Mouse (Mus musculus) thymus, adult 2 months (tissue): ENCODE results near the gene Zdhhc1. TPM values are rescaled to one million over a fixed set of nuclear protein-coding genes. Genes with fewer than 3 reads are reported as not detected.

Source experiments
- DNase-seq: peaks from one replicate; pipeline ENCODE4 v3.0.0; 2021
- H3K27ac ChIP-seq: fragments of 200-500 bp; 2 replicates; pipeline ENCODE4 v1.5.1; 2012; ENCODE audit warnings: low read length, control low read depth; ENCODE audit not compliant: control insufficient read depth, insufficient read depth
- H3K27me3 ChIP-seq: fragments of 200-500 bp; 2 replicates; pipeline ENCODE4 v1.6.1; 2012; ENCODE audit warnings: mild to moderate bottlenecking, low read length, moderate library complexity, mixed read lengths; ENCODE audit not compliant: control insufficient read depth, insufficient read depth
- H3K36me3 ChIP-seq: fragments of 200-500 bp; 2 replicates; pipeline ENCODE4 v1.6.1; 2012; ENCODE audit warnings: mild to moderate bottlenecking, low read length, moderate library complexity; ENCODE audit not compliant: control insufficient read depth, insufficient read depth
- H3K4me1 ChIP-seq: fragments of 200-500 bp; replicated peaks from 2 replicates; pipeline ENCODE4 v1.6.1; 2012; ENCODE audit warnings: low read length; ENCODE audit not compliant: control insufficient read depth, insufficient read depth
- H3K4me3 ChIP-seq: fragments of 200-500 bp; 2 replicates; pipeline ENCODE4 v1.5.1; 2012; ENCODE audit warnings: mild to moderate bottlenecking, low read length, control low read depth, moderate library complexity; ENCODE audit not compliant: control insufficient read depth, insufficient read depth
- CTCF ChIP-seq: fragments of 200-500 bp; IDR thresholded peaks from 2 replicates; pipeline ENCODE4 v1.5.1; 2012; ENCODE audit warnings: mild to moderate bottlenecking, control low read depth, low read length, moderate library complexity, borderline replicate concordance; ENCODE audit not compliant: control insufficient read depth, poor library complexity, insufficient read depth; ENCODE audit errors: extremely low read depth
- POLR2A ChIP-seq: fragments of 200-500 bp; IDR thresholded peaks from 2 replicates; pipeline ENCODE4 v1.6.1; 2012; ENCODE audit warnings: mild to moderate bottlenecking, low read length, control low read depth, moderate library complexity; ENCODE audit not compliant: control insufficient read depth, poor library complexity, insufficient read depth; ENCODE audit errors: extremely low read depth
- WGBS: fragments of 180-500 bp; shearing (Covaris S2); methylation state at CpG from one replicate; pipeline ENCODE4 v1.1.7; 2018; 5-methylcytosine and 5-hydroxymethylcytosine counted together
- polyA plus RNA-seq: library from polyadenylated mRNA; depleted of rRNA; stranded (reverse); fragments of >200 nt; gene quantifications from 2 replicates; pipeline ENCODE4 v1.2.3, GENCODE M21; 2012

The Zdhhc1 gene
- polyA plus RNA-seq, 1 experiment = 23.5 TPM

GRCm38 (mm10) chr8:105467396-105467985, 29.2 kb downstream of the Zdhhc1 start:
- 98% methylated on average over 10 of the region's 10 CpGs for WGBS
- no peaks in the 10 kb centered on the region for H3K27me3 ChIP-seq
- H3K27ac ChIP-seq = no peak overlapping the region

GRCm38 (mm10) chr8:105466700-105467291, 29.9 kb downstream of the Zdhhc1 start:
- Histone ChIP-seq H3K27me3 (no peaks in the 10 kb centered on the region), H3K4me3 (no peak overlapping the region), H3K27ac (no peak overlapping the region), H3K4me1 (no peaks in the 10 kb centered on the region), H3K36me3 (no peaks in the 10 kb centered on the region)
- DNase-seq = no peak
- TF ChIP-seq POLR2A (no peak), CTCF (no peak)
- WGBS = 95% methylated on average over 7 of the region's 7 CpGs

More at GRCm38 (mm10) chr8:105467396-105467985, 29.2 kb downstream of the Zdhhc1 start:
- Histone ChIP-seq H3K36me3 (no peaks in the 10 kb centered on the region), H3K4me3 (no peak overlapping the region), H3K4me1 (no peaks in the 10 kb centered on the region)
- TF ChIP-seq POLR2A = no peak
- TF ChIP-seq CTCF = no peak
- DNase-seq = no peak

GRCm38 (mm10) chr8:105466246-105466645, 30.5 kb downstream of the Zdhhc1 start:
- DNase-seq = no peak
- Histone ChIP-seq H3K27ac (no peak overlapping the region), H3K4me1 (no peaks in the 10 kb centered on the region), H3K36me3 (no peaks in the 10 kb centered on the region), H3K27me3 (no peaks in the 10 kb centered on the region), H3K4me3 (no peak overlapping the region)
- 93% methylated on average over 6 of the region's 6 CpGs for WGBS
- TF ChIP-seq CTCF = no peak
- no peak for TF ChIP-seq POLR2A

GRCm38 (mm10) chr8:105464595-105464994, 32.1 kb downstream of the Zdhhc1 start:
- 63% methylated on average over 7 of the region's 7 CpGs for WGBS
- Histone ChIP-seq H3K4me3 (no peak overlapping the region), H3K27ac (no peak overlapping the region), H3K36me3 (no peaks in the 10 kb centered on the region), H3K27me3 (no peaks in the 10 kb centered on the region), H3K4me1 (no peaks in the 10 kb centered on the region)
- TF ChIP-seq CTCF = no peak
- no peak for TF ChIP-seq POLR2A
- no peak for DNase-seq

- no peak for DNase-seq
- Histone ChIP-seq H3K4me1 (no peaks in the 10 kb centered on the region), H3K27me3 (no peaks in the 10 kb centered on the region), H3K4me3 (no peak overlapping the region), H3K27ac (no peak overlapping the region), H3K36me3 (no peaks in the 10 kb centered on the region)
- no peak for TF ChIP-seq CTCF
- TF ChIP-seq POLR2A = no peak
- WGBS = 94% methylated on average over 13 of the region's 13 CpGs
These were observed 35.5 kb downstream of the Zdhhc1 start for GRCm38 (mm10) chr8:105461085-105461803.

DNA sequence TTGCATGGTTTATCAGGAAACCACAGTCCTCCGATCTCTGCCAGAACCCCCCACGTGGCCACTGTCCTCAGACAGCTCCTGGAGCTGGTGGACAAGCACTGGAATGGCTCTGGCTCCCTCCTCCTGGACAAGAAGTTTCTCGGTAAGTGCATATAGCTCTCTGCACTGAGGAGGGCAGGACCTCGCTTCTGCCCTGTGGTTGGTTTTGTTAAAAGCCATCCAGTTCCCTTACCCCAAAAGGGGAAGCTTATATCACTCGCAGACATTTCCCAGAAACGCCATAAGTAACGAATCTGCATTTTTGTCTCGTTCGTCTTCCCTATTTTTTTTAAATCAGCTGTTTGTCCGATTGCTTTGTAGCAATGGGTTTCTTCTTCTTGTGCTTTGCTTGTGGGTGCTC, 41.5 kb downstream of the Zdhhc1 start:
- Histone ChIP-seq H3K36me3 (no peaks in the 10 kb centered on the region), H3K4me1 (no peaks in the 10 kb centered on the region), H3K27ac (no peak overlapping the region), H3K27me3 (no peaks in the 10 kb centered on the region), H3K4me3 (no peak overlapping the region)
- 12% methylated on average over 10 of the region's 10 CpGs for WGBS
- DNase-seq = no peak
- TF ChIP-seq POLR2A = no peak
- TF ChIP-seq CTCF = no peak

GRCm38 (mm10) chr8:105454088-105454487, 42.6 kb downstream of the Zdhhc1 start:
- WGBS = 63% methylated on average over 5 of the region's 5 CpGs
- DNase-seq = no peak
- Histone ChIP-seq H3K27me3 (no peaks in the 10 kb centered on the region), H3K4me1 (no peaks in the 10 kb centered on the region), H3K4me3 (no peak overlapping the region), H3K36me3 (no peaks in the 10 kb centered on the region), H3K27ac (no peak overlapping the region)
- TF ChIP-seq CTCF (no peak), POLR2A (no peak)
